Mouse (Mus musculus): ENCODE results near the gene Il6ra.
"Not testable (repeated sequence)": the region's sequence is repeated elsewhere in the genome, so short reads cannot be mapped to it uniquely, and the experiment has no call there.

The Il6ra gene

DNA sequence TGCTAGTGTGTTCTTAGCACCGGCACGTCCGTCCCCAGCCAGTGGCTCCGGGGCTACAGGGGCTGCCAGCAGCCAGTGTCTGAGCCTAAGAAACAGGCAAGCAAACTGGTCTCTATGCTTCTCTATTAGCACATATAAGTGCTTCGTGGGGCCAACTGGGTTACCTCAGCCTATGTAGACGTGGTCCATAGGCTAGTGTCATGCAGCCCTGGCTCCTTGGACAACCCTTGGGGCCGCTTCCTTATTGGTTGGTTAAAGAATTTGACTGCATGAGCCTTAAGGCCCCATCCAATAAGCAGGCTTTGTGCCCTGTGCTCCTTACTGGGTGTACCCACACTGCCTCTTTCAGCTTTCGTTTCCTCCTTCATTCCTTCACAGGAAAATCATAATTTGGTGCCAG lies 37.2 kb downstream of the Il6ra start:
- DNase-seq (ENCODE audit: low spot score in 2 of 2) = no peak

DNA sequence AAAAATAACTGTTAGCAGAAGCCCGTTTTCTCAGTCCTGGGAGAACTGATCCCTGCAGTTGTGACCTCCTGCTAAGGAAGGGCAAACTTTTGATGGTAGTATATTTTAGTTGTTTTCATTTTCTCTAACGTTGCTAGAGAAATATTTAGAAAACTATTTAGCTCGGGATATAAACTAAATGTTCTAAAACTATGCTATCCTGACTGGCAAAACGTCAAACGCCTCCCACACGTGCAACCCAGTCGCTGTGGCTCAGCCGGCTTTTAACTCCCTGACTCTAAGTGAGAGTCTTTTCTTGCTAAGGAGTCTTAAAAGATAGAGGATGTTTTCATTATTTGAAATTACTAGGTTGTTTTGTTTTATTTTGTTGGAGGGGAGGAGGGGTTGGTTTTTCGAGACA lies 38.0 kb downstream of the Il6ra start:
- DNase-seq (ENCODE audit: low spot score in 2 of 2) = no peak

DNA sequence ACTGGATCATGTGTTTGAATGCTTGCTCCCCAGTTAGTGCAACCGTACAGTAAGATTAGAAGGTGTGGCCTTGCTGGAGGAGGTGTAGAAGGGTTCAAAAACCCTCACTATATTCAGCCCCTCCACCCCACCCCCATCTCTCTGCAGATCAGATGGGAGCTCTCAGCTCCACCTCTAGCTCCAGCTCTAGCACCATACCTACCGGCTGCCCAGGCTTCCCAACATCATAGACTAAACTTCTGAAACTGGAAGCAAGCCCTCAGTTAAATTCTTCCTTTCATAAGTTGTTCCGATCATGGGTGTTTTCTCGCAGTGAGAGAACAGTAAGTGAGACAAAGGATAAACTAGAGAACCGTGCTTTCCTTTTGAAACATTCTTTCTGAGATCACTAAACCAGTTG lies 38.9 kb downstream of the Il6ra start:
- no peak for DNase-seq (ENCODE audit: low spot score in 2 of 2)

DNA sequence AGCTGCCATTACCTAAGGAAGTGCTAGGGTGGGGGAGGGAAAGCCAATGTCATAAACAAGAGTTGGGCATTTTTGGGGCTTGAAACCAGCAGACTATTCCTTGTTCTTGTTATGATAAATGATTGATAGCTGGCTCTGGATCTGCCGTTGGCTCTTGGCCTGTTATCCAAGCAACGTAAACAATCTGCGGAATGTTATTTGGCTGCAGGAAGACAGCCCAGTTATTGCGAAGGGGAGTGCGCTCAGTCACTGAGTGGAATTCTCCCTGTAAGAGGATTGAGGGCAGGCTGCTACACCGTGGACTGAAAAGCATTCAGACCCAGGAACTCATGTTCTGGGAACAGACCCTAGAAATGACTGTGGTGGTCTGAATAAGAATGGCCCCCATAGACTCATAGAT lies 40.3 kb downstream of the Il6ra start:
- DNase-seq (ENCODE audit: low spot score in 2 of 2) = no peak

DNA sequence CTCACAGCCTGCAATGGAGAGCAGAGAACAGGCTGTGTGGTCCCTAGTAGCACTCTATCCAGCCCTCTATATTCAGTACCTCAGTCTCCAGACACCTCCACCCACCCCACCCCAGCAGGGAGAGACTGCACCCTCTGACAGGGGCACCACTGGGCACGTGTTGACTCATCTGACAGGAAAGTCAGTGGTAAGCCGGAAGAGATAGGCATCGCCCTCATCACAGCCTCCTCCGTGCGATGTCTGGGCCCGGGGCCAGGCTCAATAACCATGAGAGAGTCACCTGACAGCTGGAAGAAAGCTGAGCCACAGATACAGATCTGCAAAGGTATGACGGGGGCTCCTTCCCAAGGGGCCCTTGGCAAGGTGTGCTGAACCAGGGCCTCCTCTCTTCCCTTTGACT lies 40.8 kb downstream of the Il6ra start:
- DNase-seq (ENCODE audit: low spot score in 2 of 2) = peak in 1 of 2 experiments; percentile 36

DNA sequence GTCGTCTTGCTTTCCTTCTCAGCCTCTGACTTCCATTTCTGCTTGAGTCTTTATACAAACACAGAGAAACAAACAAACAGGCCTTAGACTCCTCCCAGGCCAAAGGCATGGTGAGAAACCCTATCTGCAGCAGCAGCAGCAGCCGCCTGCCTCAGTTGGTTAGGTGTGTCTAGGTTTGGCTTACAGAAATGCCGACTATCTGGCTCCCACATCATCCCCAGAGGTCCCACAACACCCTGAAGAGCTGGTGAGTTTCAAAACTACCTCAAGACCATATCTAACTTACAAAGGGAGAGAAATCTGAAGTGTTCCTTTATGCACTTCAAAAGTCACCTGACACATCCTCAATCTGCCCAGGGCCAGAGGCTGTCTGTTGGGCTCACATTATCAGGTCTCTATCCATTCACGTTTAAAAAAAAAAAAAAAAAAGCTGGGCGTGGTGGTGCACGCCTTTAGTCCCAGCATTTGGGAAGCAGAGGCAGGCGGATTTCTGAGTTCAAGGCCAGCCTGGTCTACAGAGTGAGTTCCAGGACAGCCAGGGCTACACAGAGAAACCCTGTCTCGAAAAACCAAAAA lies 41.6 kb downstream of the Il6ra start:
- no peak for DNase-seq (ENCODE audit: low spot score in 2 of 2)

DNA sequence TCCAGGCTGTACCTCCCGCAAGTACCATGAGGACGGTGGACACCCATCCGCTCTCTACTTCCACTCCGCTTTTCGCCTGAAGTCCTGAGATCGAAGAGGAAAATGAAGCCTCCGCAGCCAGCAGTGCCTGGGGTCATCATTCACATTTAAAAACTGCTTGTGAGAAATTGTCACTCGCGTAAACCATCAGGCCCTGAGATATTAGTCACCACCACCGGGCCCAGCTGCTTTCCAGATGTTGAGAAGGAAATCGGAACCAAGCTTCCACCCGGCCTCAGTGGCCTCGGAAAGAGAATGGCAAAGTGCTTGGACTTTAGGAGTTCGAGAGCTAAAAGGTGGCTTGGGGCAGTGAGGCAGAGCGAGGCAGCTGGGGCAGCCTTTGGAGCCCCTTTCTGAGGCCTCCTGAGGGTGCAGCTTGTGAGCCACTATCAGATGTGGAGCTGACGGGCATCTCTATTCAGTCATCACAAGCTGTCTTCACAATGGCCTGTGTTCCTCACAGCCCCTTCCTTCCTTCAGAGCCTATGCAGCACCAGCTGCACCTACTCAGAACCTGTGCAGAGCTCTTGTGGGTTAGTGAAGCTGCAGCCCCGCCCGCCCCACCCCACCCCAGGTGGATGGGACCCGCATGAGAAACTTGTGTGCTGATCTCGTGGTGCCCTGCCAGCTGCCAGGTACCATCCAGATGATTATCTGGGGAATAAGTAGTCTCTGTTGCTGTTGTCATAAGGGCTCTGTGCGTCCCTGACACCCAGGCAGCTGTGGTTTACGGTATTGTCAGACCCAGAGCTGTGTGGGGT lies 42.3 kb downstream of the Il6ra start:
- DNase-seq (ENCODE audit: low spot score in 2 of 2) = no peak

DNA sequence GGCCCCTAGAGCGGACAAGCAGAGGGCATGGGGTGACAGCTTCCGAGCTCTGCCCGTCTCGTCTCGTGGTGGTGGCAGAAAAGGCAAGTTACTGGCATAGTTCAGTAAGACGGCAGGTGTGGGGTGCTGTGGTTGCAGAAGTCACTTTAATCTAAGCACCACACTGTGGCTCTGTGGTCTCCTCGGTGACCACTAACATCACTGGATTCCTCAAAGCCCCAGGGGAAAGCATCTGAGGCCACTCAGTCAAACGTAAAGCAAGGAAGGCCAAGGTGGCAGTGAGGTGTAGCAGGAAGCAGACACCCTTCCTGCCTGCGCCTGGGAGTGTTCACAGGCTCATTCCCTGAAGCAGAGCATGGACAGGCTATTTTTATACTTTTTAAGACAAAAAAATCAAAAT lies 43.4 kb downstream of the Il6ra start:
- no peak for DNase-seq (ENCODE audit: low spot score in 2 of 2)

DNA sequence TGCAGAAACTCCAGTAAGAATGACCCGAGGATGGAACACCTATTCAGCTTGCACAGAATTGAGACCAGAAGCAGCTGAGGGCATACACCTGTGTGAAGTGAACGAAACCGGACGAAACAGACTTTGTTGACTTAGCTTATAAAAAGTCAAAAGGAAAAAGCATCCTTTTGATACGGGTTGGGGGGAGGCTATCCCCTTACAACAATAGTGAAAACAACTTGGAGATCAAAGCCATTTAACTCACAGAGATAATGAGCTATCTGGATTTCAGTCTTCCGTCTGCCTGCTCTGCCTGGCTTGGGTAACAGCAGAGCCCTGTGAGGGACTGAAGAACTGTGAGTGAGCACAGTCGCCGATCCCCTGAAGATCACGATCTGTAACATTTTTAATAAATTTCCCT lies 44.0 kb downstream of the Il6ra start:
- no peak for DNase-seq (ENCODE audit: low spot score in 2 of 2)

DNA sequence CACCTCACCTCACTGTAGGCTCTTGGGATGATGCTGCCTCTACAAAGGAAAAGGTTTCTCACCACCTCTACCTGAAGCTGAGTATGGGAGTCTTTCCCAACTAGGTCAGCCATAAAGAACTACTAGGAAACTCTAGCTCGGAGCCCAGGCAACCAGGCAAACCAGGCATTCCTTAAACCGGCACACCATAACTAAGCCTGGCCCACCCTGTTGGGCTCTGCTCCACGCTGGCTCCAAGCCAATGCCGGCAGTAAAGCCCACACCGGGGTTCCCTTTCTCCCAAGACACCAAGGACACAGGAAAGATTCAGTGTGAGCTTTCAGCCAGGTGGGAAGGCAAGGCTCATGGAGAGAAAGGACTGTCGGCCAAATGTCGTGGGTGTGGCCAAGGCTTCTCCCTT lies 44.6 kb downstream of the Il6ra start:
- DNase-seq (ENCODE audit: low spot score in 2 of 2) = peak in 1 of 2 experiments; percentile 66

DNA sequence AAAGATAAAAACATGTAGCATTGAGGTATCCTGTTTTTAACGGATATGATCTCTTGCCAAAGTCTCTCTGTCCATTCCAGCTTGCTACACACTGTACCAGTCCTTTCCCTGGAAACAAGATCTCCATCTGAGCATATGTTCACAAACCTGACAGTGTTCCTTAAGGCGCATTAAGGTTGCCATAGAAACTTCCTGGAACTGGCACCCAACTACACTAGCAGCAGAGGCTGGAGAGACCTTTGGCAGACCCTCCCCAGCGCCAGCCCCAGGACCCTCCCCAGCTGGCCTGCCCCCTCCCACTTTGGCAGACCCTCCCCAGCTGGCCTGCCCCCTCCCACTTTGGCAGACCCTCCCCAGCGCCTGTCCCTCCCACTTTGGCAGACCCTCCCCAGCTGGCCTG lies 45.3 kb downstream of the Il6ra start:
- no peak for DNase-seq (ENCODE audit: low spot score in 2 of 2)

DNA sequence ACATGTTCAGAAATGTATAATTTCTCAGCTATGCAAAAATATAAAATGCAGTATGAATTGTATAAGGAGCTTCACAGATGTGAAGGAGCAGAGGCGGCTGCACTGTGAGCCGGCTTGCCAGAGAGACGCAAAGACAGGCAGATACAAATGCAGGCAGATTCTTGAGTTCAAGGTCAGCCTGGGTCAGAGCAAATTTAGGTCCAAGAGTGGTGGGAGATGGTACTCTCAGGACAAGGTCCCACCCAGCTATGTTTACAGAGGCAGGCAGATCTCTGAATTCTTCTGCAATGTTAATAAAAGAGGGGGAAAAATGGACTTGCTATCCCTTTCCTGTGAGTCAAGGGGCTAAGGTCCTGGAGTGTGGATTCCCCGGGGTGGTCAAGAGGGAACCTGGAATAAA lies 47.2 kb downstream of the Il6ra start:
- no peak for DNase-seq (ENCODE audit: low spot score in 2 of 2)

DNA sequence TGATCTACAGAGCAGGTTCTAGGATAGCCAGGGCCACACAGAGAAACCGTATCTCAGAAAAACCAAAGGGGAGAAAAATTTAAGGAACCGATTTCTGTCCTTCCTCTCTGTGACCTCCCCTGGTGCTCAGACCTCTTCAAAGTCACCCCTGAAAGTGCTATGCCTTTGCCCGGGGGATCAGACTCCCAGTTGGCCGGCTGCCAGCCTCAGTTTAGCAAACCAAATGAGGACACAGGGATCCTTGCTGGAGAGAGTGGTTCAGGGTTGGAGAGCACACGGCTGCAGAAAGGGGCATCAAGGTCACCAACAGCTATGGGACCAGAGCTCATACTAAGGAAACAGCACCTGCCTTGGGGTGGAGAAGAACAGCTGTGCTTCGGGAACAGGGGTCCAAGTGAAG lies 48.0 kb downstream of the Il6ra start:
- no peak for DNase-seq (ENCODE audit: low spot score in 2 of 2)

DNA sequence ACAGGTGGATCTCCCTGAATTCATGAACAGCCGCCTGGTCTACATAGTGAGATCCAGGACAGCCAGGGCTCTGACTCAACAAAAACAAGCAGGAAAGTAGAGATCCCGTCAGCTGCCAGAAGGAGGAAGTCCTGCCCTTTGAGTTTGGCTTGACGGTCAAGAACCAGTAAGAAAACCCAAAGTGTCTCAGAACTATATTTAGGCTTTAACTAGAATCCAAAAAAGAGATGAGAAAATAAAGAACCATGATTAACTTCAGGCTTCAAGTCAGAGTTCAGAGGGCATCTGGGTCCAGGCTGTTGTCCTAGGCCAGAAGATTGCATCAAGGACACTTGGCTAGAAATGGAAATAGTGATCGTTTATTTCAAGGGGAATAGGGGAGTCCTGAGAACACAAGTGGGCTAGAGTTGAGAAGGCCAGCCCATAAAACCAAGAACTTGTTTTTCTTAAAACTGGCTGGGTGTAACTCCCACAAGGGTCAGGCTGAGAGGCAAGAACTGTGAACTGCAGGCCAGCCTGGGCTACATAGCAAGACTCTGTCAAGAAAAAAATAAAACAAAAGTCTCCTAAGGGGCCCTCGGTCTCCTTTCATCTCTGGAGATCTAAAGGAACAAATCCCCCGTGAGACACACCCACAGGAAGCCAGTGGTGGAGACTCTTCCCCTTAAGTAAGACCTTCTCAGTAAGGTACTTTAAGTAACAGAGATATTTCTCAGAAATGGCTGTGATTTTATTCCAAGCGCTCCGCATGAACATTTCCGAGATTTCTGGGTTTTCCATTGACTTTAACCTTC lies 49.1 kb downstream of the Il6ra start:
- DNase-seq (ENCODE audit: low spot score in 2 of 2) = no peak

DNA sequence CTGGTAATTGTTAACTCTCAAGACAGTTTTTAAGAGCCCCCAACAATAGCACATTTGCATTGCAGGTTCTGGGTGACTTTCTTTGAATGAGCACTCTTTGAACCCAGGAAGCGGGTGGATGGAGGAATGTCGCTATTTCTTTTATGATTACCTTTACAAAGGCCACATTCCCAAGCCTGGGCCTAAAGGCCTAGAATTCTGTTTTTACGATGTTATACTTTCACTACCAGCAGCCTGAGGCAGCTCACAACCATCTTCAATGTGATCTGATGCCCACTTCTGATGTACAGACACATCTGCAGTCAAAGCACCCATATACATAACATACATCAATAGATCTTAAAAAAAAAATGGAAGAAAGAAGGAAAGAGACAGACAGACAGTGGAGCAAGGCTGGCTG lies 49.7 kb downstream of the Il6ra start:
- not testable (repeated sequence) for DNase-seq (ENCODE audit: low spot score in 2 of 2)

DNA sequence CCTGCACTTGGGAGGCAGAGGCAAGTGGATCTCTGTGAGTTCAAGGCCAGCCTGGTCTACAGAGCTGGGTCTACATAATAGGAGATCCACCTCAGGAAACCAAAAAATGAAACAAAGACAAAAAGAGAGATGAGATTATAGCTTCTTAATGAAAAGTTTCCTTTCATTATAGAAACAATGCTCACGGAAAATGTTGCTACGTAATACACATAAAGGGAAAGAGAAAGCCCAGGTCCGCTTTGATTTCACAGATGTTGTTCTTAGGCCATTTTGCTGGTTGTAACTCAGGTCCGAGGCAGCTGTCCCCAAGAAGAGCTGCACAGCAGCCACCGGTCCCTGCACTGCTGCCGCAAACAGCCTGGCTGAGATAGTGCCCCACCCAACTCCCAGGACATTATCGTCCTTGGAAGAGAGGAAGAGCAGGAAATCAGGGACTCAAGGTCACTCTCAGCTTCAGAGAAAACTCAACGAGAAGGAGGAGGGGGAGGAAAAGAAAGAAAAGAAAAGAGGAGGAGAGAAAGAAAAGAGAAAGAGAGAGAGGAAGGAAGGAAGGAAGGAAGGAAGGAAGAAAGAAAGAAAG lies 50.7 kb downstream of the Il6ra start:
- no peak for DNase-seq (ENCODE audit: low spot score in 2 of 2)

DNA sequence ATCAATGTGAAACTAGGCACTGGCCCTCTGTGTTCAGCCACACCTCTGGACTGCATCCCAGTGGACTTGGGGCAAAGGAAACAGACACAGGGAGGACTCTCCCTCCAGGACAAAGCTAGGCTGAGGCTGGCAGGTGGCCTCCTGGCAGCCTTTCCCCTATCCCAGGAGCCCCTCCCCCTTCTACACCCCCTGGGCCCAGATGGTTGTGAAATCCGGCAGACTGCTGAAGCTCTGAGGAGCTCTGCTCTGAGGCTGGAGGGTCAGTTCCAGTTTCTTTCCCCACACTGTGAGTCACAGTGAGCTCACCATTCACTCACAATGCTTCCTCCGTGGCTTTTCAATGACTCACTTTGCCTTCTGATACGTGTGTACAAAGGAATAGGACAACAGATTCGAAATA lies 51.9 kb downstream of the Il6ra start:
- peak; percentile 70 to 79 for DNase-seq (ENCODE audit: low spot score in 2 of 2)

DNA sequence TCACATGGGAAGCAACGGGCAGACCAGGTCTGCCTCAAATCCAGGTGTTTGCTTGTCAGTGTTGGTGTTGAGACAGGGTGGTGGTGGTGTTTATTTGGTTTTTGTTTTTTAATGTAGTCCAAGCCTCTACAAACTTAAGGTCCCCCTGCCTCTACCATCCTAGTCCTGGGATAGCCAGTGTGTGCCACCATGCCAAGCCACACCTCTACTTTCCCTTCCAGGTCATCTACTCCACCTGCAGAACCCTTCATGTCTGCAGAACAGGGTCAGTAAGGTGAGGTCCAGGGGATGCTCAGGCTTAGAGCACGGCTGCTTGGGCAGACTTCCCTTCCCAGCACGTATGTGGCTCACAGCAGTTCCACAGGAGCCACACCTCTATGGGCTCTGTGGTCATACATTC lies 52.7 kb downstream of the Il6ra start:
- DNase-seq (ENCODE audit: low spot score in 2 of 2) = no peak

DNA sequence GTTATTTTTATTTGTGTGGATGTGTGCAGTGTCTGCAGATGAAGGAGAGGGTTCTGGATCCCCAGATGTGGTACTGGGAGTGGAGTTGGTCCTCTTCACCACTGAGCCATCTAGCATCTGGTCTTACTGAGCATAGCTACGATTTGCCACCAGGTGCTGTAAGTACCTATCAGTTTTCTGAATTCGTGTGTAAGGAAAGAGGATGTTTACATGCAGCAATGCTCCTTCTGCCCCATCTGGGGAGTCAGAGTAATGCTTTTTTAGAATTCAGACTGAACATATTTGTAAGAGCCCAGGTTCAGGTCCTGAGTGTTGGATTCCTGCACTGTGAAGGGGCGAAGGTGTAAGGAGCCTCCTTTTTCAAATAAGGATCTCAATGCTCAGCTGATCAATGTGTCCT lies 53.1 kb downstream of the Il6ra start:
- DNase-seq (ENCODE audit: low spot score in 2 of 2) = no peak

DNA sequence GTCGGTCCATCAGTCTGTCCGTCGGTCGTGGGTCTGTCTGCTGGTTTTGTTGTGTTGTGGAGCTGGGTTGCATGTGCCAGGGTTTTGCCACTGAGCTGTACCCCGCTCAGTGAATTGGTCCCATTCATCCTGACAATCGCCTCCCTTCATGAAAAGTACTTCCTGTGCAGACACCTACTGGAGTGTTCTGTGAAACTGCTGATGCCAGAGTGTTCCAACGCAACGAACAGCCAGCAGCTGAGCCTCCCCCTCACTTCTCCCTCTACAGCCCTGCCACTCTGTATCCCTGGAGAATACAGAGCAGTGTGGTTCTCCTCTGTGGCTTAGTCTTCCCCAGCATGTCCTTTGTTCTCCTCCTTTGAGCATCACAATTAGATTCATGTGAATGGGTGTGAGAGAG lies 54.1 kb downstream of the Il6ra start:
- DNase-seq (ENCODE audit: low spot score in 2 of 2) = no peak

DNA sequence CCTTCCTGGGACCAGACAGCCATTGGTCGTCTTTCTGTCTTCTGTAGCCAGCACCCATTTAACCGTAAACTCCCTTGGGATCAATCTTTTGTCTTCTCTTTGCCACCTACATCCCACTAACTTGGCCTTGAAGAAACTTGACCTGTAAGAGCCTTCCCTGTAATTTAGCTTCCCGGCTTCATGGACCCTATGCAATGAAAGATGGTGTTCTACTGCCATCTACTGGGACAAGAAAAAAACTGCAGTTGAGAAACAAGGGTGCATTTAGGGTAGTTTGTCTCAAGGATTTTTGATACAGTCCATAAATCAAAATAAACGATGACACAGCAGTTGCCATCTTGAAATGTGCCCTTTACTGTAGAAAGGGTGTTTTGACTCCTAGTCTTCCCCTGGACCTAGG lies 54.9 kb downstream of the Il6ra start:
- DNase-seq (ENCODE audit: low spot score in 2 of 2) = no peak

DNA sequence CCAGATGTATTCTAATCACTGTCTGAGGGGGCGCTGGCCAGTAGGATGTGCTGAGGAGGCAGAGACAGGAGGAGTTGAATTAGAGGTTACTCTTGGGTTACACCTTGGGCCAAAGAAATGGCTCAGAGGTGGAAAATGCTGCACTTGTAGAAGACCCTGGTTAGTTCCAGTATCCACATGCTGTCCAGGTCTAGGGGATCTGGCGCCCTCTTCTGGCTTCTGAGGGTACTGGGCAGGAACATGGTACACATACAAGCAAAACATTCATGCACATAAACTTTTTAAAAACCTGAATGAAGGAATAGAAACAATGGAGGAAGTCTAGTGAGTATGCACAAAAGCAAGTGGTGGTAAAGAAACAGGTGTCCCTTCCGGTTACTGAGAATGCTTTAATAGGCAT lies 55.6 kb downstream of the Il6ra start:
- DNase-seq (ENCODE audit: low spot score in 2 of 2) = no peak

DNA sequence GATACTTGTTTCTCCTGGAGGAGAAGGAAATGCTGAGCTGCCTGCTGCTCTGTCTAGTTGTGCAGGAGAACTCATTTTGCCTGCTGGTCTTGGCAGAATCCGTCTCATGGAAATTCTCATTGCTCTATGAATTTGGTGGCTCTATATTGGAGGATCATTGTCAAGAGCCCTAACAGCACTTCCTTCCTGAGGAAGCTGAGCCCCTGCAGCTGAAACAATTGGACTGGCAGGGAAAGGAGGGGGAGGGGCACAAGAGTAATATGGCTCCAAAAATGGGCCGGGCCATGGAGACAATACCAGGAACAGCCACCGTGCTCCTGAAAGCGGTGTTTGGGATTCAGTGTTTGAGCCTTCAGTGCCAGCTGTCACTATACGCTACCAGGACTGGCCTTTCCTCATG lies 59.2 kb downstream of the Il6ra start:
- no peak for DNase-seq (ENCODE audit: low spot score in 2 of 2)
